ENCODE assay signal across 8 mouse cellular contexts in genomic region chr6:142524635-142525308, GRCm38 (mm10). TPM values are rescaled to one million over a fixed set of nuclear protein-coding genes. Genes with fewer than 3 reads are reported as not detected.
A peak's percentile ranks its signal among the peaks of the same experiment; 100 is the strongest.
DNase-seq lines count a peak whose midpoint lies in the region; ATAC-seq lines count a peak whose summit lies in the region.

No protein-coding gene starts in this region.

- H3K27ac ChIP-seq in hindbrain, embryonic 11.5 days (ENCODE audit: low read depth, low read length): no peak overlapping the region

- WGBS in hindbrain, embryonic 11.5 days: 14% methylated on average over 4 of the region's 4 CpGs

- peak; percentile 60 to 70 for DNase-seq in left cerebral cortex, adult 18-20 months (ENCODE audit: low spot score in 2 of 2)
- no peak for DNase-seq in left cerebral cortex, adult 11 months (ENCODE audit: low spot score)
- peak; percentile 19 for DNase-seq in c-Kit-positive CD71-positive TER-119-negative erythroid progenitor cells, embryonic 14.5 days (ENCODE audit: low read depth)
- peak; percentile 68 for DNase-seq in forelimb bud, embryonic 11.5 days (ENCODE audit: low read depth, low spot score)
- DNase-seq in hindbrain, embryonic 11.5 days (ENCODE audit: low spot score): peak; percentile 82
- peak; percentile 67 to 77 for DNase-seq in layer of hippocampus, postnatal 14 days (ENCODE audit: low spot score in 2 of 2)
- peak; percentile 40 for DNase-seq in skeletal muscle tissue, adult 2 months (ENCODE audit: low read depth, low spot score)

- ATAC-seq in hindbrain, embryonic 11.5 days (ENCODE audit: low FRiP score): peak; percentile 77
- peak; percentile 90 for ATAC-seq in megakaryocyte, adult 5-6 weeks (ENCODE audit: poor library complexity, severe bottlenecking)

- no peaks in the 10 kb centered on the region for H3K36me3 ChIP-seq in hindbrain, embryonic 11.5 days (ENCODE audit: control insufficient read depth, insufficient read depth, low read length)

- H3K27me3 ChIP-seq in hindbrain, embryonic 11.5 days (ENCODE audit: control insufficient read depth, insufficient read depth, low read length): no peaks in the 10 kb centered on the region

- no peak overlapping the region for H3K4me2 ChIP-seq in hindbrain, embryonic 11.5 days (replicated peaks; ENCODE audit: low read depth, low read length)

- H3K4me3 ChIP-seq in hindbrain, embryonic 11.5 days (ENCODE audit: low read depth, low read length): no peak overlapping the region

- H3K9me3 ChIP-seq in hindbrain, embryonic 11.5 days (ENCODE audit: control insufficient read depth, low read length): no peaks in the 10 kb centered on the region

- no peaks in the 10 kb centered on the region for H3K4me1 ChIP-seq in hindbrain, embryonic 11.5 days (replicated peaks; ENCODE audit: control insufficient read depth, insufficient read depth, low read length)

- no peak overlapping the region for H3K9ac ChIP-seq in hindbrain, embryonic 11.5 days (ENCODE audit: low read depth, low read length)

RNA-seq across cellular contexts. Expression of gene Ldhb, which starts 17.0 kb away (rescaled TPM):
- total RNA-seq in left cerebral cortex, adult 18-20 months (2021): 100 to 1,000 TPM; 874 to 889 TPM
- polyA plus RNA-seq in hindbrain, embryonic 11.5 days (2014; fragmentation: Nextera tagmentation; extraction: Ambion mirVana): 388 and 406 TPM in 2 replicates
- 100 to 1,000 TPM; 450 to 461 TPM for total RNA-seq in layer of hippocampus, postnatal 14 days (2021)
- 38.8 and 41.7 TPM in 2 replicates for total RNA-seq in megakaryocyte, adult 5-6 weeks (2015)
- 26.8 and 28.5 TPM in 2 replicates for total RNA-seq in megakaryocyte, adult 5-6 weeks (2017)

RNA-seq across cellular contexts. Expression of gene Kcnj8, which starts 46.6 kb away (rescaled TPM):
- total RNA-seq in left cerebral cortex, adult 18-20 months (2021): 1 to 10 TPM; 2.3 to 2.5 TPM
- 4.1 and 4.8 TPM in 2 replicates for polyA plus RNA-seq in hindbrain, embryonic 11.5 days (2014; fragmentation: Nextera tagmentation; extraction: Ambion mirVana)
- total RNA-seq in layer of hippocampus, postnatal 14 days (2021): 1 to 10 TPM; 2.8 to 4.1 TPM
- total RNA-seq in megakaryocyte, adult 5-6 weeks (2015): 0.36 TPM in 1 of 2 replicates, not detected in the other
- total RNA-seq in megakaryocyte, adult 5-6 weeks (2017): 0.12 and 0.40 TPM in 2 replicates

RNA-seq across cellular contexts. Expression of gene Gys2, which starts 51.9 kb away (rescaled TPM):
- total RNA-seq in left cerebral cortex, adult 18-20 months (2021): not detected
- 0.46 TPM in 1 of 2 replicates, not detected in the other for polyA plus RNA-seq in hindbrain, embryonic 11.5 days (2014; fragmentation: Nextera tagmentation; extraction: Ambion mirVana)
- total RNA-seq in layer of hippocampus, postnatal 14 days (2021): under 1 TPM in 1 of 2 experiments, not detected in 1; 0.23 TPM
- total RNA-seq in megakaryocyte, adult 5-6 weeks (2015): not detected in 2 replicates
- total RNA-seq in megakaryocyte, adult 5-6 weeks (2017): not detected in 2 replicates

Comparison
In these comparisons a context has a peak if more than half of its experiments do, and no peak if none do; other contexts are left out.
1. RNA of gene Ldhb, which starts 17.0 kb away (total RNA-seq): 874 to 889 TPM in left cerebral cortex, adult 18-20 months and 450 to 461 TPM in layer of hippocampus, postnatal 14 days; 26.8 to 41.7 TPM in megakaryocyte, adult 5-6 weeks; every median in the first group is over 10 times any median in the second.